Mouse (Mus musculus) c-Kit-positive CD71-positive TER-119-positive erythroid progenitor cells, embryonic 14.5 days (primary cell): Measurements from ENCODE around the gene Ttll7.

Source experiments
- DNase-seq: peaks from one replicate; pipeline ENCODE4 v3.0.0-alpha.2; 2013; ENCODE audit warnings: low spot score

Ttll7 gene

DNA sequence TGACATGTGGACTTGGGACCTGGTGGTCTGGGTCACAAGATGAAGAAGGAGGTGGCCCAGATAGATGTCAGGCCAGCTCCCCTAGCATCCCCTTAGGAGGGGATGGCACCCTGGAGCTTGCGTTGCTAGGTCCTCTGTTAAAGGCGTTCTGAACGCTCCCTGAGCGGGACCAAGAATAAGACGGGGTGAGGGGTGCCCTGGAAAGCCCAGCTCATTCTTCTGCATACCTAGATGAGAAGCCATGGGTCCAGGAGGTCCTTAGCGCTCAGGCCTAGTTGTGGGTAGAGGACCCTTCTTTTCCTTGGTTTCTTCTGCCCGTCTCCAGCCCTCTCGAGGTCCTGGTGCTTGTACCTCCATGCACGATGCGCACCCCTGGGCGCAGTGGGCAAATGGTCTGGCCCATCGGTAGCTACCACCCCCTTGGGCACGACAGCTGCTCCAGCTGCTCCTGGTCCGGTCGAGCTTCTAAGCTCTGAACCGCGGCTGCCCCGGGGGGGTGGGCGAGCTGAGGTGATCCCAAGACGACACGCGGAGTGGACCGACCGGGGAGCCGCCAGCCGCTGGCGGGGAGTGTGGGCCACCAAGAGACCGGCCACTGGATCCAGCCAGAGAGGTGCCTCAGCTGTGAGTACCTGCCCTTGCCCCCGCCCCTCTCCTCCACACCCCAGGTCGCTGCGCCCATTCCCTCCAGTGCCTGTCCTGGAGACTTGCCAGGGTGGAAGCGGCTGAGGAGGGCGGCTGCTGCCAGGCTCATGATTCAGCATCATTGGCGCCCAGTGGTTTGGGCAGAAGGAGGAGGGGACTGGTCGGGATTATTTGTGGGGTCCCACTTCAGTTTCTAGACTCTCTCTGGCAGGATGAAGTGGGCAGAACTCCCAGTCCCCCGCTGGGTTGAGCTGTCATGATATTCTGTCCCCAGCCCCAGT is at the start of gene Ttll7:
Gene Ttll7 (plus strand): TSS at position 402 of the 926 bp plus-strand sequence.
- DNase-seq = peak; percentile 17

GRCm38 (mm10) chr3:146812041-146812878 is 39.9 kb upstream of the Ttll7 start:
- DNase-seq = no peak

- DNase-seq = peak; percentile 59
Observed at GRCm38 (mm10) chr3:146812901-146813393, 39.2 kb upstream of the Ttll7 start, which contains the start of gene Prkacb. Prkacb (minus strand) TSS chr3:146812990.

DNA sequence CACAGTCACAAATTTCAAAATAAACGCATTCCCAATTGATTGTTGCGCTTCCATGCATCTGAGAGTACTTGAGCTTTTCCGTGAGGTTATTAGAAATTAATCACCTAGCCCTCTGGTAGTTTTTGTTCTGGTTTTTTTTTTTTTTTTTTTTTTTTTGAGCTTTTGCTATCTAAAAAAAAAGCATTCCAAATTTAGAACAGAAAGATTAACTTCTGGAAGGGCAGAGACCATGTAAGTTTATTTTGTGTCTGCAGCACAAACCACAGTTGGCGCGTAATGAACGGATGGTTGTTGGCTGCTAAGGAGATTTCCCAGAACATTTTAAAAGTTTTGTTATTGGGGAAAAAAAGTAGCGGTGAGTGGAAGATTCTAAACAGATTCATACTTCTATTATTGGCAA is 38.5 kb upstream of the Ttll7 start:
- DNase-seq = no peak

DNA sequence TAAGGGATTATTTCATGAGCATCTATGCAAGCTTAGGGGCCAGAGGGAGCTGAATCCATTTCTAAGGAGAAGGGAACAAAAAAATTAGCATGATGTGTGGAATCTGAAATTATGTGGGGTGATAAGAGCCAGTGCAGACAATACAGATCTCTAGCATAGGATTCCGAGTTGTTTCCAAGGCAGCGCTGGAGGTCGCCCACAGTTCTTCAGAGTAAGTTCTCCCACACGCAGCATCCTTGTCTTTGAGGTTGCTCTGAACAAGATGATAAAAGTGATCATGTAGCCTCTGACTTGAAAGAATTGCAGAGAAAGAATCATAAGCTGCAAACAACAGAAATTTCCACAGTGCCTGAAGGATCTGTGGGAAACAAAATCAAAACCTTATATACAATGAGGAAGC is 31.4 kb upstream of the Ttll7 start:
- no peak for DNase-seq

- no peak for DNase-seq
Observed at GRCm38 (mm10) chr3:146842766-146843165, 9.4 kb upstream of the Ttll7 start.

DNA sequence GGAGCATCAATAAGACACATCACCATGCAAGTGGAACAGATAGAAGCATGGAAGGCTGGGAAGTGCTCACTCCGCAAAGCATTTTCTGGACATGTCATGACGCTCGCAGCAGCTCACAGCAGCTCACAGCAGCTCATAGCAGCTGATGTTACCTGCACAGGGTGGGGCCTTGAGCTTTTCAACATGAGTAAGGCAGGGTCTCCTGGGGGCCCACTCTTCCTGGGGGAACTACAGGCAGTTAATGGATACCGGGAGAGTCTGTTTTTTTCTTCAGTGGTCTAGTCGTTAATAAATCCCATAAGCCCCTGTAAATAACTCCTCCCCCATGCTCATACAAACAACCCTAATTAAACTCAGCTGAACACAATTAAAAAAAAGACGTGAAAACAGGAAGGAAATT is 8.7 kb upstream of the Ttll7 start:
- no peak for DNase-seq

GRCm38 (mm10) chr3:146846237-146846636 is 5.9 kb upstream of the Ttll7 start:
- DNase-seq = no peak

DNA sequence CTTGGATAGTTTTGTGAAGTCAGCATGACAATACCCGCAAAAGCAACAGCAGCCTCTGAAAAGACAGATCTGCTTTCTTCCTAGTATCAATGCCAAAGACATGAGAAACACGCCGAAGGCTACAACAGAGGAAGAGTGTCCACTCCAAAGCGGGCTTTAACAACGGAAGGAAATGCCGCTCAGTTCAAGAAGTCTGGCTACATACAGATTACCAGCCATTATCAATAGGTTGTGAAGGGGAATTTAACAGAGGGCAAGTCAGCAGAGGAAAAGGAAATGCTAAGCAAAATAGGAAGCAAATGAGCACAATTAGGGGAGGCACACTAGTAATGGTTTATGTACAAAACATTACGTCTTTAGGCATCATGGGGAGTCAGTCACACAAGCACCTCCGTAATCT is 4.1 kb upstream of the Ttll7 start:
- DNase-seq = no peak

DNA sequence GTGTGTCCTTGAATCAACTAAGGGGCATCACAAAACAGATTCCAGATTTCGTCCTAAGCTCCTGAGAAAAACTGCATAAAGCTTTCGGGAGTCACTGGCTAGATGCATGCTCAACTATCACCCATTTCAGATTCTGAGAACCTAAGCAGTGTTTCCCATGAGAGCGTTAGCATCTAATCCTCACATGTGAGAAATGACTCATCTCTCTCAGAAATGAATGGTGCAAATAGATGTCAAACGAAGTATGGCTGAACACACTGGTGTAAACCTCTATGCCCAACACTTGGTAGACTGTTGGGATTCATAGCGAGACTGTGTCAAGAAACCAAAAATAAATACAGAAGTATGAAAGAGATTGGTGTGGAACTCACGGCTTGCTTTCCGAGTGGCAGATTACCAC is 2.8 kb upstream of the Ttll7 start:
- DNase-seq = no peak

- DNase-seq = no peak
Observed at GRCm38 (mm10) chr3:146854473-146855087, 2.4 kb downstream of the Ttll7 start.

GRCm38 (mm10) chr3:146857373-146857772 is 5.2 kb downstream of the Ttll7 start:
- no peak for DNase-seq

- no peak for DNase-seq
Observed at GRCm38 (mm10) chr3:146860308-146860707, 8.1 kb downstream of the Ttll7 start.

DNA sequence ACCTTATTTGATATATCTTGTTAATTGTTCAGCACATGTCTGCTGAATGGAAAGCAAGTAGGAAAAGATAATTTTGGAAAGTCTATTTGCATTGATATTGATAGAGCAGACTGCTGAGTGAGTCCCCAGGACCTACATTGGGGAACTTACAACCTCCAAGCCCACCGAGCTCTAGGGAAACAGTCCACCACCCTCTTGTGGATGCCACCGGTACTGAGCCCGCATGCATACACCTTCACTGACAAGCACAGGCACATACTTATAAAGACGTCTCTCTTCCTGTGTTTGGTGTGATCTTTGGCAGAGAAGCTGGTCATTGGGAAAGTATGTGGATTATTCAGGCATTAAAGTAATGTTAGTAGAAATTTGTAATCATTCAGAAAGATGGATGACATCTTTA is 14.4 kb downstream of the Ttll7 start:
- DNase-seq = no peak

GRCm38 (mm10) chr3:146871954-146872353 is 19.8 kb downstream of the Ttll7 start:
- no peak for DNase-seq

- DNase-seq = no peak
Observed at GRCm38 (mm10) chr3:146875929-146876328, 23.8 kb downstream of the Ttll7 start.

DNA sequence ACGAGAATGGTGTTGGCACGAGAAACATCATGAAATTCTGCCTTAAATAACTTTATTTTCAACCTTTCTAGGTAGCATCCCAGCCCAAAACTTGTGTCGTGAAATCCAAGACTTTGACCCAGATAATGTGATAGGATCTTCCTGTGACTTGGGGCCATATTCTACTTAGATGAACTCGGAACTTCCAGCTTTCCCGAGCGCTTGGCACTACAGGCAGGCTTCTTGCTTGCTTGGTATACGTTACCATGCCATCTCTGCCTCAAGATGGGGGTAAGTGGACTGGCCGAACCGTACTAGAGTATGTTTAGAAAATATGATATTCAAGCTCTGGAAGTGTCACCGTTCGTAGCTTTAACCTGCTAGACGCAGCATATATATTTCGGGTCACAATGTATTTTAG is 41.8 kb downstream of the Ttll7 start:
- no peak for DNase-seq

GRCm38 (mm10) chr3:146896581-146896980 is 44.4 kb downstream of the Ttll7 start:
- no peak for DNase-seq

- no peak for DNase-seq
Observed at GRCm38 (mm10) chr3:146900094-146900493, 47.9 kb downstream of the Ttll7 start.

DNA sequence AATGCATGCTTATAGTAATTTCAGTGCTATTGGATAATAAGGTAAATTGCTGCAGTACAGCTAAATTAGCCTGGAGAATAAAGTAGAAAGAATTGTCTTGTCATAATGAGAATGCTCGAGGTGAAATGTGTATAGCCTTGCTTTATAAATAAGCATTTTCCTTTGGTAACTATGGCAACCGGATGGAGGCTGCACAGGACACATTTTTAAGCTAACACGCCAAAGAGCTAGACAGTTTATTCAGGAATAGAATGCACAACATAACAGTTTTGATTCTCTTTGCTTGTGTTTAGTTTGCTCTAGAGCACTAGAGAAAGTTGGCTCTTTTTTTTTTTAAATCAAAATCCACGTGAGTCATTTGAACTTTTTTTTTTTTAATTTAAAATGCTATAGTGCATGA is 49.6 kb downstream of the Ttll7 start:
- no peak for DNase-seq

DNA sequence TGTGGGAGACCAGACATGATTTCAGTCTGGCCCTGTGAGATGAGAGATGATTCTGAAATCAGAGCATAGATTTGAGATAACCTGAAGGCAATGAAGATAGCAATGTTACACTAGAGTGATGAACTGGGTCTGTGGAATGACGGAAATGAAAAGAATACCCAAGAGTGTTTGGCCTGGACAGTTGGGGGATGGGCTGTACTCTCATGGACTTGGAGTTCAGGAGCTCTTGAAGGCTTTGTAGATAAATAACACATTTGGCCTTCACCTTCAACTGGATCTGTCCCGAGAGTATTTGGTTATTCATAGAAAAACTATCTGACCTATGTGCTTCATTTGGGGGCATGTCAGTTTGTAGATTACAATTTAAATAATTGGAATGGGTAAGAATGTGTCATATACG is 53.4 kb downstream of the Ttll7 start:
- DNase-seq = no peak

GRCm38 (mm10) chr3:146908922-146909321 is 56.8 kb downstream of the Ttll7 start:
- no peak for DNase-seq
